Mouse (Mus musculus) neutrophil, adult 5-6 weeks (primary cell): ENCODE results near the gene Irs3. TPM values are rescaled to one million over a fixed set of nuclear protein-coding genes. Genes with fewer than 3 reads are reported as not detected.

Experiments used
- ATAC-seq: fragments of 151-379, 151-347 bp; 2 replicates; pipeline ENCODE4 v1.8.0; 2017; ENCODE audit warnings: mild to moderate bottlenecking, moderate TSS enrichment; ENCODE audit not compliant: insufficient number of reproducible peaks, poor library complexity, low FRiP score, severe bottlenecking; ENCODE audit errors: extremely low read depth
- total RNA-seq: library from RNA; stranded (forward); fragments of 200-1000 nt; gene quantifications from 2 replicates; pipeline ENCODE4 v1.2.3, GENCODE M21; 2017

The Irs3 gene
- total RNA-seq, 1 experiment from 2014 or later = 0.47 TPM

GRCm38 (mm10) chr5:137668971-137669370, 23.5 kb upstream of the Irs3 start:
- ATAC-seq = no peak

GRCm38 (mm10) chr5:137663057-137663456, 17.5 kb upstream of the Irs3 start:
- ATAC-seq = no peak

- no peak for ATAC-seq
Measured at GRCm38 (mm10) chr5:137660064-137660688, 14.7 kb upstream of the Irs3 start.

GRCm38 (mm10) chr5:137656977-137657376, 11.5 kb upstream of the Irs3 start:
- peak; percentile 59 for ATAC-seq

- no peak for ATAC-seq
Measured at GRCm38 (mm10) chr5:137654746-137655145, 9.2 kb upstream of the Irs3 start.

- ATAC-seq = no peak
Measured at GRCm38 (mm10) chr5:137653366-137653765, 7.9 kb upstream of the Irs3 start.

- peak; percentile 31; the same call in 1 of the 2 replicates for ATAC-seq
Measured at GRCm38 (mm10) chr5:137652474-137652873, 7.0 kb upstream of the Irs3 start.

GRCm38 (mm10) chr5:137649669-137650571, 4.4 kb upstream of the Irs3 start:
- ATAC-seq = no peak

GRCm38 (mm10) chr5:137649251-137649650, 3.7 kb upstream of the Irs3 start:
- no peak for ATAC-seq

- peak; percentile 20; the same call in 1 of the 2 replicates for ATAC-seq
Measured at GRCm38 (mm10) chr5:137647827-137648601, 2.5 kb upstream of the Irs3 start.

GRCm38 (mm10) chr5:137645091-137645651, 343 bp downstream of the Irs3 start:
- ATAC-seq = peak; percentile 39; the same call in 1 of the 2 replicates

GRCm38 (mm10) chr5:137644484-137644883, 1.0 kb downstream of the Irs3 start:
- ATAC-seq = no peak

- ATAC-seq = no peak
Measured at GRCm38 (mm10) chr5:137642886-137643285, 2.6 kb downstream of the Irs3 start.

GRCm38 (mm10) chr5:137641054-137641453, 4.5 kb downstream of the Irs3 start, which contains the start of gene Sap25:
Sap25 (plus strand) TSS chr5:137641334.
- ATAC-seq = no peak

- no peak for ATAC-seq
Measured at GRCm38 (mm10) chr5:137639472-137639871, 6.0 kb downstream of the Irs3 start.

- ATAC-seq = no peak
Measured at GRCm38 (mm10) chr5:137633397-137634084, 12.0 kb downstream of the Irs3 start.

GRCm38 (mm10) chr5:137631591-137631990, 13.9 kb downstream of the Irs3 start:
- ATAC-seq = no peak

GRCm38 (mm10) chr5:137631171-137631570, 14.3 kb downstream of the Irs3 start:
- peak; percentile 47 for ATAC-seq
